Mouse (Mus musculus): ENCODE measurements around the gene Rpp25. TPM values are rescaled to one million over a fixed set of nuclear protein-coding genes. Genes with fewer than 3 reads are reported as not detected.

Rpp25 gene
- polyA plus RNA-seq, 1 experiment from 2014 or later, result 8.1 TPM

- Histone ChIP-seq H3K27ac (no peak overlapping the region), H3K4me1 (replicated peaks) (peaks cover 12% of the 10 kb centered on the region), H3K27me3 (replicated peaks) (peaks cover 41% of the 10 kb centered on the region), H3K9ac (no peak overlapping the region), H3K4me2 (replicated peaks) (no peak overlapping the region), H3K36me3 (no peaks in the 10 kb centered on the region), H3K4me3 (replicated peaks) (no peak overlapping the region), H3K9me3 (no peaks in the 10 kb centered on the region)
- ATAC-seq, result no peak
- 60% methylated on average over 7 of the region's 7 CpGs for WGBS
Observed at GRCm38 (mm10) chr9:57498536-57498935, 5.3 kb upstream of the Rpp25 start.

GRCm38 (mm10) chr9:57501452-57501851 lies 2.4 kb upstream of the Rpp25 start:
- H3K9ac ChIP-seq, result no peak overlapping the region
- no peak for ATAC-seq
- H3K36me3 ChIP-seq, result no peaks in the 10 kb centered on the region
- WGBS, result 13% methylated on average over 13 of the region's 13 CpGs
- H3K4me2 ChIP-seq (replicated peaks), result 0 out of 2 replicates have a peak overlapping the region, but pooled peaks have one; percentile 24
- peaks cover 36% of the 10 kb centered on the region for H3K4me1 ChIP-seq (replicated peaks)
- H3K9me3 ChIP-seq, result no peaks in the 10 kb centered on the region
- H3K27me3 ChIP-seq (replicated peaks), result peaks cover 68% of the 10 kb centered on the region
- no peak overlapping the region for H3K27ac ChIP-seq
- no peak overlapping the region for H3K4me3 ChIP-seq (replicated peaks)

DNA sequence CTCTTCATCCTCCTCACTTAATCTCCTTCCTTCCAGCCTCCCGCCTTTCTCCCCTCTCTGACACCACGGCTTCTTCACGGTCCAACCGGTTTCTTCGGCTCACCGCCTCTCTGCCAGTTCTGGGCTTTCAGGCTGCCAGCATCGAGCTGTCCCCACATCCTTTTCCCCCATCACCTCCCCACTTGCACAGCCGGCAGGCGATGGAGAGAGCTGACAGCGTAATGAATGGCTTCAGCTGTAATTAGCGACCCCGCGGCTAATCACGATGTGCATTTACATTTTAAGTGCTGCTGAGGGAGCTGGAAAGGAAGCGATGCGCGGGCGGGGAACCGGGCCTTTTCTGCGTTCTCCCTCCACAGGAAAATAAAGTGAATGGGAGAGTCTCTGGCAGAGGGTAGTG lies 2.0 kb upstream of the Rpp25 start:
- Histone ChIP-seq H3K27ac (no peak overlapping the region), H3K4me2 (replicated peaks) (0 out of 2 replicates have a peak overlapping the region, but pooled peaks have one; percentile 24), H3K9me3 (no peaks in the 10 kb centered on the region), H3K4me1 (replicated peaks) (peaks cover 36% of the 10 kb centered on the region), H3K9ac (no peak overlapping the region), H3K4me3 (replicated peaks) (no peak overlapping the region), H3K27me3 (replicated peaks) (peaks cover 69% of the 10 kb centered on the region), H3K36me3 (no peaks in the 10 kb centered on the region)
- 7% methylated on average over 20 of the region's 20 CpGs for WGBS
- no peak for ATAC-seq

DNA sequence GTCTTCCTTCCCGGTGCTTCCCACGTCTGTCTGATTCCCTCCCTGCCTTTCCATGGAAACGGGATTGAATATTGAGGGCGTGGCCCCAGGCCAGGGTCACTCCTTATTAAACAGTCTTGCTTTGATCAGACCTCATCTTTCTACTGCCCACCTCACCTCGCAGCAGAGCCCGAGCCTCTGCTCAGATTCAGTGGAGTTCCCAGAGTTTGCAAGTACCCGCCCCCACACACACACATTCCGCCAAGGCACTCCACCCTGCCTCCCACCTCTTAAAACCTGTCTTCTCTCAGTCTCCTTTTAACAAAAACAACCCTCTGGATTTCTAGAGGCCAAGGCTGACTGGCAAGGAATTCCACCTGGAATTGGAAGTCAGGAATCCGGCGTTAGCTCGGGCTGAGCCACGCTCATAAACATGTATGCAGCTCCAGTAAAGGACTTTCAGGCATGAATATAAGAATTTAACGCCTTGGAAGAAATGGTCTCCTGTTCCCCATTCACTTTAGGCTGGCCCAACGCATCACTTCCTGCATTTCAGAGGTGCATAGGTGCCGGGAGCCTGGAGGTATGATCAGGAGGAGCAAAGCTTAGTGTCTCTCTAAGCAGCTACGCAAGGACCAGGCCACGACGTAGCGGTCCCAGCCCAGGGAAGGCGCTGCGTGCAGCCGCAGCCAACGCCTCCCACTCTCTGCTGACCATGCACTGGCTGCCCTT lies 760 bp upstream of the Rpp25 start:
- Histone ChIP-seq H3K9me3 (no peaks in the 10 kb centered on the region), H3K4me2 (replicated peaks) (peak overlapping the region; percentile 95), H3K27ac (no peak overlapping the region), H3K9ac (no peak overlapping the region; the same call in 1 of the 2 replicates), H3K36me3 (no peaks in the 10 kb centered on the region), H3K4me1 (replicated peaks) (peaks cover 36% of the 10 kb centered on the region), H3K4me3 (replicated peaks) (peak overlapping the region; percentile 46), H3K27me3 (replicated peaks) (peaks cover 69% of the 10 kb centered on the region)
- 5% methylated on average over 23 of the region's 23 CpGs for WGBS
- 0 out of 2 replicates have a peak, but pooled peaks have one; percentile 5 for ATAC-seq

- Histone ChIP-seq H3K9ac (peak overlapping the region; percentile 39), H3K9me3 (no peaks in the 10 kb centered on the region), H3K27ac (no peak overlapping the region), H3K36me3 (no peaks in the 10 kb centered on the region), H3K27me3 (replicated peaks) (peaks cover 69% of the 10 kb centered on the region), H3K4me2 (replicated peaks) (peak overlapping the region; percentile 95), H3K4me3 (replicated peaks) (peak overlapping the region; percentile 46), H3K4me1 (replicated peaks) (peaks cover 36% of the 10 kb centered on the region)
- WGBS, result 1% methylated on average over 34 of the region's 34 CpGs
- peak; percentile 83 for ATAC-seq
Observed at GRCm38 (mm10) chr9:57504381-57504700, 515 bp downstream of the Rpp25 start.

DNA sequence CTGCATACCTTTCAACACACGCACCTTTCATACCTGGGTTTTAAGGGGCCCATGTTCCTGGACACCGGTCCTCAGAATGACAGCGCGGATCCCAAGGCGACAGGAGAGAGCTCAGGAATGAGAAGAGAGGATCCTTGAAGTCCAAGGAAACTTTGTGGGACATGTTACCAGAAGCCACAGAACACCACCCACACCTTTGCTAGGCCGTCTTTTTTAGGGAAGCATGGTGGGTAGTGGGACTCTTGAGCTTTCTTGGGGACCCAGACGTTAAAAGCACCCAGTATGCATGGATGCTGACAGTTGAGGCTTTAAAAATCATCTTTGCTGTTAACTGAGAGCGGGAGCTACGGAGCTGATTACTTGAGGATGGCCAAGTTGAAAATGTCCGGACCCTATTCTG lies 1.1 kb downstream of the Rpp25 start:
- 55% methylated on average over 10 of the region's 10 CpGs for WGBS
- Histone ChIP-seq H3K27me3 (replicated peaks) (peaks cover 64% of the 10 kb centered on the region), H3K4me2 (replicated peaks) (peak overlapping the region; percentile 95), H3K36me3 (no peaks in the 10 kb centered on the region), H3K4me3 (replicated peaks) (0 out of 2 replicates have a peak overlapping the region, but pooled peaks have one; percentile 46), H3K4me1 (replicated peaks) (peaks cover 36% of the 10 kb centered on the region), H3K9me3 (no peaks in the 10 kb centered on the region), H3K27ac (no peak overlapping the region), H3K9ac (no peak overlapping the region)
- ATAC-seq, result no peak

DNA sequence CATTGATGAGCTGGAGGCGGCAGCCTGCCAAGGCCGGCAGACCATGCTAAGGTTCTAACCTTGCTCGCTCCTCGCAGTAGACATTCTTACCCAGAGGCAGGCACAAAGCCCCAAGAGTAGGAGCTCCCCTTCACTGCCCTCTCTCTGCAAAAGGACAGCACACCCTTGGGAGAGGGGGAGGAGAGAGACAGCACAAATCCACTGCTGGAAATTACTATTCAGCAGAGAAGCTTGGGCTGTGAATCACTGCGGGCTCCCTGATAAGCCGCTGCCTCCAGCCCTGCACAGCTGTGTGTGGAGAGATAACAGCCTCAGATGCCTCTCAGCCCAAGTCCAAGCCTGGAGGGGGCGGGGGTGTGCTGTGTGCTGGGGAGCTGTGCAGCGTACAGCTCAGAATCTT lies 1.9 kb downstream of the Rpp25 start:
- Histone ChIP-seq H3K4me3 (replicated peaks) (no peak overlapping the region), H3K4me2 (replicated peaks) (peak overlapping the region; percentile 41), H3K27ac (no peak overlapping the region), H3K9ac (no peak overlapping the region), H3K4me1 (replicated peaks) (peaks cover 36% of the 10 kb centered on the region), H3K36me3 (no peaks in the 10 kb centered on the region), H3K9me3 (no peaks in the 10 kb centered on the region), H3K27me3 (replicated peaks) (peaks cover 56% of the 10 kb centered on the region)
- peak; percentile 75 for ATAC-seq
- WGBS, result 5% methylated on average over 8 of the region's 8 CpGs

GRCm38 (mm10) chr9:57510577-57510976 lies 6.8 kb downstream of the Rpp25 start:
- H3K4me2 ChIP-seq (replicated peaks), result no peak overlapping the region
- H3K27ac ChIP-seq, result no peak overlapping the region
- no peaks in the 10 kb centered on the region for H3K36me3 ChIP-seq
- no peak overlapping the region for H3K4me3 ChIP-seq (replicated peaks)
- H3K9me3 ChIP-seq, result no peaks in the 10 kb centered on the region
- H3K27me3 ChIP-seq (replicated peaks), result peaks cover 9% of the 10 kb centered on the region
- no peak overlapping the region for H3K9ac ChIP-seq
- H3K4me1 ChIP-seq (replicated peaks), result peaks cover 5% of the 10 kb centered on the region
- ATAC-seq, result no peak
- WGBS, result 76% methylated on average over 2 of the region's 2 CpGs

- Histone ChIP-seq H3K4me1 (replicated peaks) (no peaks in the 10 kb centered on the region; the same call in 1 of the 2 replicates), H3K27me3 (replicated peaks) (no peaks in the 10 kb centered on the region), H3K4me2 (replicated peaks) (no peak overlapping the region), H3K9me3 (no peaks in the 10 kb centered on the region), H3K9ac (no peak overlapping the region), H3K27ac (no peak overlapping the region), H3K4me3 (replicated peaks) (no peak overlapping the region), H3K36me3 (no peaks in the 10 kb centered on the region)
- WGBS, result 4% methylated on average over 3 of the region's 3 CpGs
- ATAC-seq, result no peak
Observed at GRCm38 (mm10) chr9:57517113-57517512, 13.3 kb downstream of the Rpp25 start.

GRCm38 (mm10) chr9:57520375-57521055 lies 16.7 kb downstream of the Rpp25 start:
- H3K9ac ChIP-seq, result peak overlapping the region; percentile 44
- H3K4me2 ChIP-seq (replicated peaks), result peak overlapping the region; percentile 70
- H3K4me1 ChIP-seq (replicated peaks), result peaks cover 3% of the 10 kb centered on the region; the same call in 1 of the 2 replicates
- H3K27me3 ChIP-seq (replicated peaks), result no peaks in the 10 kb centered on the region
- no peaks in the 10 kb centered on the region for H3K9me3 ChIP-seq
- no peaks in the 10 kb centered on the region for H3K36me3 ChIP-seq
- H3K4me3 ChIP-seq (replicated peaks), result peak overlapping the region; percentile 89
- WGBS, result 22% methylated on average over 16 of the region's 16 CpGs
- peak overlapping the region; percentile 72 for H3K27ac ChIP-seq
- peak; percentile 60 for ATAC-seq

- peak; percentile 99 for ATAC-seq
- H3K4me1 ChIP-seq (replicated peaks), result peaks cover 8% of the 10 kb centered on the region; the same call in 1 of the 2 replicates
Observed at GRCm38 (mm10) chr9:57521056-57521911, 17.5 kb downstream of the Rpp25 start, which contains the start of gene Cox5a. Cox5a (plus strand) TSS chr9:57521274.

More at GRCm38 (mm10) chr9:57521056-57521911, 17.5 kb downstream of the Rpp25 start, which contains the start of gene Cox5a:
- Histone ChIP-seq H3K4me2 (replicated peaks) (peak within 1 kb of the TSS; percentile 70), H3K9me3 (no peaks in the 10 kb centered on the region), H3K27ac (peak within 1 kb of the TSS; percentile 96), H3K4me3 (replicated peaks) (peak within 1 kb of the TSS; percentile 89), H3K36me3 (no peaks in the 10 kb centered on the region), H3K27me3 (replicated peaks) (no peaks in the 10 kb centered on the region), H3K9ac (peak within 1 kb of the TSS; percentile 94)
- WGBS, result under 1% methylated on average over 95 of the region's 95 CpGs
